Mouse (Mus musculus) hindbrain, embryonic 14.5 days (tissue): Measurements from ENCODE around the gene Fam186b. TPM values are rescaled to one million over a fixed set of nuclear protein-coding genes. Genes with fewer than 3 reads are reported as not detected.

Experiments used
- ATAC-seq: fragments of 200-750 bp; cut with Nextera tagmentation; 2 replicates; pipeline ENCODE4 v1.8.0; 2017; ENCODE audit warnings: moderate number of reproducible peaks, mild to moderate bottlenecking, moderate TSS enrichment, moderate library complexity; ENCODE audit not compliant: low FRiP score
- DNase-seq: peaks from one replicate; pipeline ENCODE4 v3.0.0-alpha.2; 2015; ENCODE audit warnings: low spot score
- H3K27ac ChIP-seq: fragments of 300-500 bp; sonication (generic); 2 replicates; pipeline ENCODE4 v1.5.1; 2014; ENCODE audit warnings: mild to moderate bottlenecking, moderate library complexity
- H3K27me3 ChIP-seq: fragments of 300-500 bp; sonication (generic); 2 replicates; pipeline ENCODE4 v1.6.1; 2014; ENCODE audit warnings: mild to moderate bottlenecking, low read length, mixed read lengths; ENCODE audit not compliant: control insufficient read depth, insufficient read depth
- H3K36me3 ChIP-seq: fragments of 300-500 bp; sonication (generic); replicated peaks from 2 replicates; pipeline ENCODE4 v1.6.1; 2014; ENCODE audit not compliant: control insufficient read depth, insufficient read depth
- H3K4me1 ChIP-seq: fragments of 300-500 bp; sonication (generic); replicated peaks from 2 replicates; pipeline ENCODE4 v1.6.1; 2014; ENCODE audit warnings: antibody characterized with exemption, low read length, mixed read lengths; ENCODE audit not compliant: control insufficient read depth, insufficient read depth
- H3K4me2 ChIP-seq: fragments of 300-500 bp; sonication (generic); replicated peaks from 2 replicates; pipeline ENCODE4 v1.6.1; 2014; ENCODE audit warnings: mild to moderate bottlenecking, moderate library complexity
- H3K4me3 ChIP-seq: fragments of 300-500 bp; sonication (generic); replicated peaks from 2 replicates; pipeline ENCODE4 v1.5.1; 2014; ENCODE audit warnings: mild to moderate bottlenecking, low read length
- H3K9ac ChIP-seq: fragments of 300-500 bp; sonication (generic); 2 replicates; pipeline ENCODE4 v1.6.1; 2014
- H3K9me3 ChIP-seq: fragments of 300-500 bp; sonication (generic); 2 replicates; pipeline ENCODE4 v1.6.1; 2016; ENCODE audit warnings: low read length; ENCODE audit not compliant: control insufficient read depth
- WGBS: fragments of 180-500 bp; shearing (Covaris S2); extraction: QIAGEN DNeasy Blood & Tissue Kit; methylation state at CpG from one replicate; pipeline ENCODE4 v1.1.7; 2014; 5-methylcytosine and 5-hydroxymethylcytosine counted together
- polyA plus RNA-seq: library from polyadenylated mRNA; unstranded; fragments of >200 nt; fragmentation: Nextera tagmentation; extraction: Ambion mirVana; gene quantifications from 2 replicates; pipeline ENCODE4 v1.2.1, GENCODE M21; 2014

The Fam186b gene
- 0.39 and 0.81 TPM in 2 replicates for polyA plus RNA-seq

DNA sequence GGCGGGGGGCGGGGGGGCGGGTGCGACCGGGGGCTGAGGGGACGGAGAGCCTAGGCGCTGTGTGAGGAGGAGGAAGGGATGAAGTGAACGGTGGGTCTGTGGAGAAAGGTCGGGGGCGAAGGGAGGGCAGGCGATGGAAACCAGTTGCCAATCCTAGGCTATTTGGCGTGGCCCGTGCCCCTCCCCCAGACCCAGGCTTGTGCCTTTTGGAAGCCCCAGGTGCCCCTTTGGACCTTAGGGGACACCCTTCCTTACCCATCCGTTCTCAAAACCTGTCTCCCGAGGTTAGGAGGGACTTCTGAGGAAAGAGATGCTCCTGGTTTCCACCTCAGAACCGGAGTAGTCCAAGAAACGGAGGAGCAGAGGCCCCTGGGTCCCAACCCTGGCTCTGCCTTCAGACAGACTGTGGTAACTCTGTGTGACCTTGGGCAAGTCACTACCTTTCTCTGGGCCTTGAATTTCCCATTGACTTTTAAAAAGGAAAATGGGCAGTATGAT, at the start of gene Fam186b:
Fam186b (minus strand) TSS at position 405 of the 498 bp plus-strand sequence.
- ATAC-seq (peak; percentile 38; the same call in 1 of the 2 replicates), DNase-seq (peak; percentile 27)
- no peaks in the 10 kb centered on the region for H3K36me3 ChIP-seq
- peak within 1 kb of the TSS; percentile 69 for H3K4me3 ChIP-seq
- H3K4me1 ChIP-seq = peaks cover 19% of the 10 kb centered on the region
- peak within 1 kb of the TSS; percentile 89 for H3K27ac ChIP-seq
- H3K27me3 ChIP-seq = no peaks in the 10 kb centered on the region
- H3K9me3 ChIP-seq = no peaks in the 10 kb centered on the region
- H3K9ac ChIP-seq = peak within 1 kb of the TSS; percentile 76
- H3K4me2 ChIP-seq = peak within 1 kb of the TSS; percentile 73
- 2% methylated on average over 11 of the region's 17 CpGs for WGBS

DNA sequence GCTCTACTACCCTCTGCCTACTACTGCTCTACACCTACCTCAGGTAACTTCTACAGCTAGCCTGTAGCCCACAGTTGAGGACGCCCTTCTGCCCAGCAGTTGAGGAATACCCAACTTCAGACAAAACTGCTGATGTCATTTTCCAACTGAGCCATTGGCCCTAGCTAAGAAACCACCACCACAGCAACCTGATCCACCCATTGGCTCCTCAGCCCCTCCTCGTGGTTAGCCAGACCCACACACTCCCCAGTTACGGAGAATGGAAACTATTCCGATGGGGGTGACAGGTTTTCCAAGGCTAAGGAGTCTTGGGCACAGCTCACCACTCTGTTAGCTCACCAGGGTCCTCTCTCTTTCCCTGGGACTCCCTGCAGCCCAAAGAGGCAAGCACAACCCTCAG, 49.3 kb upstream of the Fam186b start:
- no peak overlapping the region for H3K27ac ChIP-seq
- H3K9me3 ChIP-seq = no peaks in the 10 kb centered on the region
- peaks cover 24% of the 10 kb centered on the region for H3K4me1 ChIP-seq
- WGBS = 80% methylated on average over 4 of the region's 4 CpGs
- H3K4me2 ChIP-seq = no peak overlapping the region
- H3K27me3 ChIP-seq = no peaks in the 10 kb centered on the region
- H3K9ac ChIP-seq = no peak overlapping the region
- H3K4me3 ChIP-seq = no peak overlapping the region
- no peaks in the 10 kb centered on the region for H3K36me3 ChIP-seq
- ATAC-seq (no peak), DNase-seq (no peak)

DNA sequence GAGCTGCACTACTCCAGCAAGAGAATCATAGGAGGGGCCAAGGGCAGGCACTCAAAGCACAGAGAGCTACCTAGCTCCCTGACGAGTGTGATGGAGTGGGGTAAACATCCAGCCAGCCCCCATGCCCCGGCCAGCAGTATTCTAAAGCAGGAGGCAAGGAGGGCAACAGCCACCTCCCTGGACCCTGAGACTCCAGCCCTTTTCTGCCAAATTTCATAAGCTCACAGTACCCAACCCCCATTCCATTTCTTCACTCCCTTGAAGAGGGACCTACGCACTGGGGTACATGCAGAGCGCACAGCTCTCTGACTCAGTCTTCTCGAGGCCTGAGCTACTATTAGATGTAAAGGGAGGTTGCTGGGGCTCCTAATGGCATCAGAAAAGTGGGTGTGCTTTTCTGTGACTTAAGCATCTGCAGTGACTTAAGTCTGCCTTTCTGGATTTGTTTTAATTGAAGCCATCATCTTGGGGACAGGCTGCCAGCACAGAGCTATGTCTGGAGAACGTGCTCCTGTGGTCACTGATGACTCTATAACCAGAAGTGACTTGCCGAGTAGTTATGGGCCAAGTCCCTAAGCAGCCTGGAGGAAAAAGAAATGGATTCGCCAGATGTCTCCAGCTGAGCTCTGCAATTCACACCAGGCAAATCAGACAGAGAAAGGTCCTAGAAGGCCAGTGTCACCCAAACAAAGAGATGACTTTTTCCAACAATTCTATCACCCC, 48.6 kb upstream of the Fam186b start:
- no peaks in the 10 kb centered on the region for H3K36me3 ChIP-seq
- DNase-seq = no peak
- H3K27ac ChIP-seq = peak overlapping the region; percentile 71
- no peak overlapping the region for H3K9ac ChIP-seq
- no peak overlapping the region for H3K4me3 ChIP-seq
- WGBS = 72% methylated on average over 8 of the region's 8 CpGs
- peaks cover 24% of the 10 kb centered on the region for H3K4me1 ChIP-seq
- no peaks in the 10 kb centered on the region for H3K27me3 ChIP-seq
- no peak overlapping the region for H3K4me2 ChIP-seq
- ATAC-seq = no peak
- no peaks in the 10 kb centered on the region for H3K9me3 ChIP-seq

DNA sequence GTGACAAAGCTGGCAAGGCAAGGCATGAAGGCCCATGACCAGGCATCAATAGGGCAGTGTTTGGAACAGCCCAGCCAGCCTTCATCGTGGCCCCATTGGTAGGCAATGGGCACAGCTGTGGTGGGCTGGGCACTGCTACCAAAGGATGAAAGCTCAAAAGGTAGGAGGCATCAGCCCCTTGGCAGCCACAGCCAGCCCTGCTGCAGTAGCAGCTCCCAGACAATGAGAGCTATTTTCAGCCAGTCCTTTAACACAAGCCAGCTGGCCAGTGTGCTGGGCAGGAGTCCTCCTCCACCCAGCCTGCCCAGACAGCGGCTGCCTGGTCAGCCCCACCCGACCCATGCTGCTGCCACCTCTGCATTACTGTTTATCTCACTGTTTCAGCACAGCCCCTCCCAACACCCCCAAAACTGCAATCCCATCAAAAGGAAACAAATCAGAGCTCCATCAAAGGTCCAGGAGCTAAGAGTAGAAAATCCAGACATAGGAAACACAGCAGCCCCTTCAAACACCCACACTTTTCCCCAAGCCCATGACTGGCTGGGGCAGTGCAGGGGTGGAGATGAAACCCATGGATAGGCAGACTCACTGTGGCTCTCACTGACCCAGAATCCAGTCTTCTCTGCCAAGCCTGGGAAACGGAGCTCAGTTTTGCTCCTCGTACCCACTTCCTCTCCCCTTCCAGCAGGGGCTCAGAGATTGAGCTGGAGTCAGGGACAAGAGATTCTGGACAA, 47.9 kb upstream of the Fam186b start:
- Histone ChIP-seq H3K27ac (peak overlapping the region; percentile 71), H3K4me1 (peaks cover 24% of the 10 kb centered on the region), H3K27me3 (no peaks in the 10 kb centered on the region), H3K9ac (no peak overlapping the region), H3K36me3 (no peaks in the 10 kb centered on the region), H3K9me3 (no peaks in the 10 kb centered on the region), H3K4me2 (no peak overlapping the region), H3K4me3 (no peak overlapping the region)
- 51% methylated on average over 5 of the region's 5 CpGs for WGBS
- ATAC-seq = peak; percentile 78
- peak; percentile 40 for DNase-seq

DNA sequence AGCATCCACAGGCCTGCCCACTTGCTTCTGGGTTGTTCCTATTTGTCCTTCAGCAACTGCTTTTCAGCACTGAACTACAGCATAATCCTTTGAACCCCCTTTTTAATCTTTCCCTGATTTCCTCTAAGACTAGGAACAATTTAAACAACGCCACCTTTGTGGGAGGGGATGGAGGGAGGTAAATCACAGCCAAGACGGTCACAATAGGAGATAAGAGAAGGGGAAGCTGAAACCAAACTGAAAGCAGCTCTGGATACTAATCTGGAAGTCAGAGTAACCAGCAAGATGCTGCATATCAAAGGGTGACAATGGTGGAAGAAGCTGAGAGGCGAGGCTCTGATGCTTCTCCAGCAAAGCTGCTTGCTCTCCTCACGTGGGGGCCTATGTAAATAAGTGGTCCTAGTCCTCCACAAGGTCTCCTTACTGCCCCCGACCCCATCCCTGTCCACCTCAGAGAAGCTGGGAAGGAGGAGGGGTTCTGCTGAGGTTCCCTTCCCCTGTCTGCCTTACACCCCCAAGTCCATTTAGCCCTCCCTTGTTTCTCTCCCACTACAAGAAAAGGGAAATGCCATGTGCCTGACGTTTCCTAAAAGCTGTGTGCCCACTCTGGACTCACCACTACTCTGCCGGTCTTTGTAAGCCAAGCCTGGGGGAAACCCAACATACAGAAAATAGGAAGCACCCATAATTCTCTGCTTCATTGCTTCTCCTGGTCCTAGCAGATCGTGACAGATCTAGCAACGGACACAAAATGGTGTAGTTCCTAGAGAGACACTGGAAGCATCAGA, 46.7 kb upstream of the Fam186b start:
- no peak overlapping the region for H3K9ac ChIP-seq

DNA sequence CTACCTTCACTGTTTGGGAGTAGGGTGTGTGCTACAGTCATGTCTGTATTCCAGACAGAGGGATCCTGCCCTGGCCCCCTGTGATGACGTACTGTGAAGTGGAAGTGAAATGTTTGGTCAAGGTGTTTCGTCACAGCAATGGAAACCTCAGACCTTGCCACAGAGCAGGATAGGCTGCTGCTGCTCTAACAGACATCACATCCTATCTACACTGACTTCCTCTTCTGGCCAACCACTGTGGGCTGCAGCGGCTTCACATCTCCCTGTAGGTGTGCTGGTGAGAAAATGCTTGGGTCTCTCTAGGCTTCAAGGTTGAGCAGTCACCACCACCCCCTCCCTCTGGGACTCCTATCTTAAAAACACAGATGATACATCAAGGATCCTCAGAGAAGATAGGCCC, 45.4 kb upstream of the Fam186b start:
- 92% methylated on average over 3 of the region's 3 CpGs for WGBS
- Histone ChIP-seq H3K9me3 (no peaks in the 10 kb centered on the region), H3K27me3 (no peaks in the 10 kb centered on the region), H3K9ac (no peak overlapping the region), H3K4me2 (no peak overlapping the region), H3K4me1 (peaks cover 24% of the 10 kb centered on the region), H3K36me3 (no peaks in the 10 kb centered on the region), H3K4me3 (no peak overlapping the region), H3K27ac (no peak overlapping the region)
- ATAC-seq (no peak), DNase-seq (no peak)

More for the DNA sequence above, 46.7 kb upstream of the Fam186b start:
- DNase-seq = no peak
- WGBS = 61% methylated on average over 9 of the region's 9 CpGs
- Histone ChIP-seq H3K4me2 (no peak overlapping the region), H3K36me3 (no peaks in the 10 kb centered on the region), H3K27ac (peak overlapping the region; percentile 48), H3K9me3 (no peaks in the 10 kb centered on the region), H3K4me1 (peaks cover 24% of the 10 kb centered on the region), H3K27me3 (no peaks in the 10 kb centered on the region), H3K4me3 (no peak overlapping the region)
- ATAC-seq = no peak

DNA sequence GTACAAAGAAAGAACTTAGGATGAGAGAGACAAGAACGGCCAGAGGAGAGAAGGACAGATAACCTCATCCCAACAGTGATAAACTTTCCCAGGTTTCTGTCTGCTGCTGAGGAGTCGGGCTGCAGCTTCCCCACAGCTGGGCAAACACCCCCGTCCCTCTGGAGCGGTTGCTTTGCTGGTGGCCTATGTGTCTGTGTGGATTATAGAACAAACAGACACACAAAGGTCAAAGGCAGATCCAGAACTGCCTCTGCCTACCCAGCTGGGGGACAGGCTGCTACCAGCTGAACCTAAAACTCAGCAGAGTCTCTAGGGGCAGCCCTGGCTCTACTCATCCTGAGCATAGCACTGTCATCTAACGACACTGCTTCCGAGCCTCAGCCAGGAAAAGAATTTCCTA, 44.0 kb upstream of the Fam186b start:
- no peak overlapping the region for H3K9ac ChIP-seq

DNA sequence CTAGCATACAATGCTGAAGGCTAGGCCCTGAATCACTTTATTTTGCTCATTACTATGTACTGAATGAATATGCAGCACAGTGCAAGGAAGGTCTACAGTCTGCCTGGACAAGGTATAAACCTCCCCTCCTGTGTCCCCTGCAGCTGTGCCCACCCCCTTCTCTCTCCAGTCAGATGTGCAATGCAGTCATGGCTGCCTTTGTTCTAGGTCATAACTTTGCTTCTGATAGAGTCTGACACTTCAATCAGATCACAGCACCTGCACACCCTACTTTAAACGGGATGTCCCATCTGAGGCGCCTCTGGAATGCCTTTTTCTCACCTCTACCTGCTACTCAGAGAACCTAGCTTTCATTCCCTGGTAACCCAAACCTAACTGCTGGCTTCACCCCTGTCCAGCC, 43.2 kb upstream of the Fam186b start:
- Histone ChIP-seq H3K4me3 (no peak overlapping the region), H3K27ac (no peak overlapping the region), H3K9me3 (no peaks in the 10 kb centered on the region), H3K9ac (no peak overlapping the region), H3K4me1 (peaks cover 14% of the 10 kb centered on the region), H3K36me3 (0 out of 2 replicates have a peak, but pooled peaks cover 5% of the 10 kb centered on the region), H3K27me3 (no peaks in the 10 kb centered on the region), H3K4me2 (no peak overlapping the region)
- no peak for ATAC-seq
- no peak for DNase-seq
- 92% methylated on average over 2 of the region's 2 CpGs for WGBS

More for the DNA sequence above, 44.0 kb upstream of the Fam186b start:
- Histone ChIP-seq H3K9me3 (no peaks in the 10 kb centered on the region), H3K27me3 (no peaks in the 10 kb centered on the region), H3K4me2 (no peak overlapping the region), H3K27ac (no peak overlapping the region), H3K4me3 (no peak overlapping the region), H3K36me3 (0 out of 2 replicates have a peak, but pooled peaks cover 2% of the 10 kb centered on the region), H3K4me1 (peaks cover 22% of the 10 kb centered on the region)
- no peak for ATAC-seq
- no peak for DNase-seq
- 61% methylated on average over 6 of the region's 6 CpGs for WGBS
